Mouse (Mus musculus): ENCODE measurements around the gene Ifnl3. TPM values are rescaled to one million over a fixed set of nuclear protein-coding genes. Genes with fewer than 3 reads are reported as not detected.
"Not testable (repeated sequence)": the region's sequence is repeated elsewhere in the genome, so short reads cannot be mapped to it uniquely, and the experiment has no call there.

Gene Ifnl3
- polyA plus RNA-seq, 1 experiment from 2014 or later: not detected

DNA sequence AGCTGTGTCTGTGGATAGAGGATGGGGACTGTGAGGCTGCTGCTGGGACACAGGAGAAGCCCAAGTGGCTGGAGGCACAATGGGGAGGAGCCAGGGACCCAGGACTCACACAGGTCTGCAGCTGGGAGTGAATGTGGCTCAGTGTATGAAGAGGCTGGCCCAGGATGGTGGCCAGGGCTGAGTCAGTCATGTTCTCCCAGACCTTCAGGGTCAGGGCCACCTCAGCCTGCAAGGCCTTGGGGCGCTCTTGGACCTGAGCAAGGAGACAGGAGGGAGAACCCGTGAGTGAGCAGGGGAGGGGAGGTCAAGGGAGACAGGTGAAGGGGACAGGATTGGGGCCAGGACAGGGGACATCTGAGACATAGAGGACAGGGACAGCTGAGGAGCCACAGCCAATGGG, 13.5 kb upstream of the Ifnl3 start:
- not testable (repeated sequence) for H3K4me3 ChIP-seq (replicated peaks); H3K27ac ChIP-seq; H3K9ac ChIP-seq; H3K36me3 ChIP-seq; DNase-seq; H3K4me1 ChIP-seq (replicated peaks); H3K27me3 ChIP-seq; H3K9me3 ChIP-seq (replicated peaks); H3K4me2 ChIP-seq; ATAC-seq (ENCODE audit: low read depth)
- 31% methylated on average over 2 of the region's 2 CpGs for WGBS (ENCODE audit: insufficient replicate concordance)

DNA sequence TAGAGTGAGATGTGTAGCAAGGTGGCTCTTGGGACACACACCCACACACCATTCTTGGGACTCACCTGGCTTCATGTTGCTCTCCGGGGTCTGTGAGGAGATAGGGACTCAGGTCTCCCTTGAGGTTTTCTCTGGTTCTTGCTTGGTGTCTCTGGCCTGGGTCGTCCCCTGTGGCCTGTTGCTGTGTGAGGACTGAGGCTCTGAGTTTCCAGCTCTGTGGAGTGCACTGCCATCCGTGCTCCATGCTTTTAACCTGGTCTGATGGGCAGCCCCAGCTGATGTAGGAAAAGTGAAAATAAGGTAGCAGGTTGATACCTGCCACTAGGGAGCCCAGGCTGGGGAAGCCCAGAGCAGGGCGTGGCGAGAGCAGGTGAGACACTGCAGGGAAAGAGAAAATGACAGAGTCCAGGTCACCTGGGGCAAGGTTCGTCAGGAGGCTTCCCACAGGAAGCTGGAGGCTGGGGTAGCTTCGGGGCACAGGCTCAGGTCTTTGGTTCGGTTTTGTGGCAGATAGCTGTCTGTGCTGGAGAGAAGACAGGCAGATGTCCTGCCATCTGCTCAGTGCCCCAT, 12.1 kb upstream of the Ifnl3 start, which contains the start of gene Ifnl2:
TSS of gene Ifnl2 (minus strand) at position 51 of the 570 bp plus-strand sequence.
- not testable (repeated sequence) for DNase-seq; H3K9me3 ChIP-seq (replicated peaks); H3K4me3 ChIP-seq (replicated peaks); ATAC-seq (ENCODE audit: low read depth); H3K9ac ChIP-seq; H3K4me2 ChIP-seq; H3K27me3 ChIP-seq; H3K36me3 ChIP-seq; H3K27ac ChIP-seq; H3K4me1 ChIP-seq (replicated peaks)
- WGBS (ENCODE audit: insufficient replicate concordance): 47% methylated on average over 8 of the region's 8 CpGs

DNA sequence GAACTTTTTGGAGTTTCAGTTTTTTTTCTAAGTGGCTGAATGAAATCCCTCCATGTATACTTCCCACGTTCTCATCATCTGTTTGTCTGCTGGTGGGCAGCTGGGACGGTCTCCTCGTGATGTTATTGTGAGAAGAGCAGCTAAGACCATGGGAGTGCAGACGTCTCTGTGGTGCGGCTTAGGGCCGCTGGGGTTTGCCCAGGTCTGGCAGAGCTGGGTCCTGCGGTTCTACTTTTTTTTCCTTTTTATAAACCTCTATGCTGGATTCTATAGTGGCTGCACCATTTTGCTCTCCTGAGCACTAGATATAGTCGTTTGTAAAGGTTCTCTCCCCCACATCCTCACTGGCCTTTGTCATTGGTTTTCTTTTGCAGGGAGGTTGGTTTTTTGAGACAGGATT, 11.2 kb upstream of the Ifnl3 start:
- 58% methylated on average over 8 of the region's 8 CpGs for WGBS (ENCODE audit: insufficient replicate concordance)
- Histone ChIP-seq H3K4me3 (replicated peaks) (no peak overlapping the region), H3K9me3 (replicated peaks) (no peaks in the 10 kb centered on the region), H3K27ac (no peak overlapping the region), H3K36me3 (no peaks in the 10 kb centered on the region), H3K27me3 (no peaks in the 10 kb centered on the region), H3K4me1 (replicated peaks) (no peaks in the 10 kb centered on the region), H3K9ac (no peak overlapping the region), H3K4me2 (no peak overlapping the region)
- DNase-seq (no peak), ATAC-seq (ENCODE audit: low read depth) (no peak)

DNA sequence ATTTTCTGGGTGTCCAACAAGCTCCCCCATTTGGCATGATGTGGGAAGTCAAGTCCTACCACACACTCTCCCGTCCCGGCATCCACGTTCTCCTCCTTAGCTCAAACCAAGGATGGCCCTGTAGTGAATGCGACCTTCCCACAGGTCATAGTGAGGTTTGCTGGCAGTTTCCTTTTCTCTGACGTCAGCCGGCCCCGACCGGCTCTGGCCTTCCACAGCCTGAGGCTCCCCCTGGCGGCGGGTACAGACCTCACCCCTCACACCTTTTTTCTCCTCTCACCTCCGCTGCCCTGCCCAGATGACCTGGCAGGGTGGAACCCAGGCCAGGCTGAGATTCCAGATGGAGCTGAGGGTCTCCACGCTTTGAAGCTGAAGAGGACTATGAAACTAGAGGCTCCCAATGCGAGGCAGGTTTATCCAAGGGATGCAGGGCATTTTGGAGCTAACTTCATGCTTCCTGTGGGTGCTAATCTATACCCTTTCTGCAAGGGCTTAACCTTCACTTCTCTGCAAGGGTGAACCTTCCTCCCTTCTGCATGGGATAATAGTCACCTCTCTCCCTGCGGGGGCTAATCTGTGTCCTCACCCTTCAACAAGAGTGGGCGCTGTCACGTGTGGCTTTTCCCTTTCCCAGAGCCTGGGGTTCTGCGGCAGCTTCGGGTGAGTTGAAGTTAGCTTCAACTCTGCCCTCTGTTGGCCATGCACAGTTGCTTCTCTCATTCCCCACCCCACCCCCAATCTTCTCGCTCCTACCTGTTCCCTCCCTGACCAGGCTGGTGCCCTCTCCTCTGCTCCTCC, 5.5 kb downstream of the Ifnl3 start:
- Histone ChIP-seq H3K4me1 (replicated peaks) (peaks cover 9% of the 10 kb centered on the region; the same call in 1 of the 2 replicates), H3K4me2 (peak overlapping the region; percentile 0; the same call in 1 of the 2 replicates), H3K36me3 (no peaks in the 10 kb centered on the region), H3K27me3 (no peaks in the 10 kb centered on the region), H3K9ac (no peak overlapping the region), H3K27ac (no peak overlapping the region), H3K4me3 (replicated peaks) (no peak overlapping the region), H3K9me3 (replicated peaks) (no peaks in the 10 kb centered on the region)
- WGBS (ENCODE audit: insufficient replicate concordance): 4% methylated on average over 19 of the region's 19 CpGs
- ATAC-seq (ENCODE audit: low read depth) (peak; percentile 60; the same call in 1 of the 2 replicates), DNase-seq (peak; percentile 60)

DNA sequence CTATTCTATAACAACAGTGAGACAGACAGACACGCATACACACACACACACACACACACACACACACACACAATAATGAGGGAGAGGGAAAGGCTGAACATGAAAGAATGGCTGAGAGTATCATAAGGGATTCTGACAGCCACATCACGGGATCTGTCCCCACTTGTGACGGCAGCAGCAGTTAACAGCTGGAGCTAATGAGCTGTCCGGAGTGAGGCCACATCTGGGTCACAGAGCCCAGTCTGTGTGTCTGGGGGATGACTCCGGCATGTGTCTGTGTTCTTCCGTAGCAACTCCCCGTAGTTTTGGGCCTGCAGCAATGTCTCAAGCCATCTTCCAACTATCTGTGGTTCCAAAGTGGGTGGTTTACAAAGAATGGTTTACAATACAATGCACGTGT, 9.4 kb downstream of the Ifnl3 start:
- H3K27ac ChIP-seq: no peak overlapping the region
- H3K9ac ChIP-seq: no peak overlapping the region
- peaks cover 9% of the 10 kb centered on the region; the same call in 1 of the 2 replicates for H3K4me1 ChIP-seq (replicated peaks)
- H3K4me2 ChIP-seq: no peak overlapping the region
- H3K27me3 ChIP-seq: no peaks in the 10 kb centered on the region
- no peaks in the 10 kb centered on the region for H3K36me3 ChIP-seq
- DNase-seq: no peak
- ATAC-seq (ENCODE audit: low read depth): no peak
- H3K9me3 ChIP-seq (replicated peaks): no peaks in the 10 kb centered on the region
- no peak overlapping the region for H3K4me3 ChIP-seq (replicated peaks)
- 75% methylated on average over 8 of the region's 8 CpGs for WGBS (ENCODE audit: insufficient replicate concordance)

DNA sequence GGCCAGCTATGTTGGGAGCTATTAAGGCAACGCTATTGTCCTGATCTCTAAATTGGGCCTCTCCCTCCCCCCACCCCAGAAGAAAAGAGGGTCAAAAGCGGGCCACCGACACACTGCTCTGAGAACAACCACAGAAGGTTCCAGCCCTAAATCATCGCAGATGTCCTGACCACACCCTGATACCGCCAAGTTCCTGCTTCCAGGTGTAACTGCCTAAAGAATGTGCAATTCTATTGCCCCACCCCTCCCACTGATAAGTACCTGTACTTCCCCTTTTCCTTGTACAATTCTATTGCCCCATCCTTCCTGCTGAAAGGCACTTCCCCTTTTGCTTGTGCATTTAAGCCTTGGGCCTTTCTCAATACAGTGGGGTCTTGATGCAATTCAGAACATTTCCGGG, 16.2 kb downstream of the Ifnl3 start:
- not testable (repeated sequence) for H3K4me3 ChIP-seq (replicated peaks); DNase-seq; H3K4me2 ChIP-seq; H3K27ac ChIP-seq; ATAC-seq (ENCODE audit: low read depth); H3K9ac ChIP-seq; H3K36me3 ChIP-seq; H3K4me1 ChIP-seq (replicated peaks); H3K27me3 ChIP-seq; H3K9me3 ChIP-seq (replicated peaks)
- WGBS (ENCODE audit: insufficient replicate concordance): 65% methylated on average over 6 of the region's 6 CpGs

DNA sequence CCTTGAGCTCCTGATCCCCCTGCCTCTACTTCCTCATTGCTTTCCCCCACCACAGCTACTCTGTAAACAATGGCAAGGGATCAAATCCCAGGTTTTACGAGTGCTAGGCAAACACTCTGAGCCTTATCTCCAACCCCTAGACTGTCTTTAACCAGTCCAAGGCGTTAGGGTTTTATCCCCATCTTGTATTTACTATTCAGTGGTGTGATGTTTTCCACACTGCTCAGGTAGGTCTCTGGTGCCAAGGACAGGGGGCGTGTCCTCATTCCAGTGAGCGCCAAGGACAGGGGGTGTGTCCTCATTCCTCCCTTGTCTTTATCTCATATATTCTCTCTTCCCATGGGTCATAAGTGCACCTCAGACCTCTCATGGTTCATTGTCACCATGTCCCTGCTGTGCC, 17.9 kb downstream of the Ifnl3 start, which contains the start of gene Sycn:
TSS of gene Sycn (plus strand) at position 360 of the 400 bp plus-strand sequence.
- 51% methylated on average over 4 of the region's 4 CpGs for WGBS (ENCODE audit: insufficient replicate concordance)
- Histone ChIP-seq H3K4me1 (replicated peaks) (no peaks in the 10 kb centered on the region), H3K4me3 (replicated peaks) (no peak within 1 kb of the TSS), H3K9me3 (replicated peaks) (no peaks in the 10 kb centered on the region), H3K27ac (no peak within 1 kb of the TSS), H3K9ac (no peak within 1 kb of the TSS), H3K4me2 (no peak within 1 kb of the TSS), H3K36me3 (no peaks in the 10 kb centered on the region), H3K27me3 (peaks cover 23% of the 10 kb centered on the region)
- DNase-seq (no peak), ATAC-seq (ENCODE audit: low read depth) (no peak)

DNA sequence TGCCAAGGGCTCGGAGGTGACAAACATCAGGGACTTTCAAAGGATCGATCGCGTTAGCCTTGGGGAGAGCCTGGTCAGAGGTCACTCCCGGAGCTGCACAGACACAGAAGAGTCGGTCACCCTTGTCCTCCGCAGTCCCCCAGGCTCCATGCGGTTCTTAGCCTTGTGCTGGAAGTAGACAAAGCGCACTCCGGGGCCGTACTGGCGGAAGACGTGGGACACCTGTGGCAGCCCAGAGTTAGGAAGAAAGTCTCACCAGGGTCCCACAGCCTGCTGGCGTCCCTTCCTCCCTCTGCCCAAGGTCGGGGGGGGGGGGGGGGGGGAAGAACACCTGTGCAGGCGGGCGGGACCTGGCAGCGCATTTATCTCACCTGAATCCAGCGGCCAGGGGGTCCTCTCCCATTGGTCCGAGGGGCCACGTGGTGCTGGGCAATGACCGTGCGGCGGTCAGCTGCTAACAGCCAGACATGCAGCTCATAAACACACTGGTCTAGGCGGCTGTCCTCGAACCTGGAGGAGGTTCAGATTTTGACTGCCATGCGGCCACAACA, 21.5 kb downstream of the Ifnl3 start:
- DNase-seq: no peak
- H3K9ac ChIP-seq: no peak overlapping the region
- H3K27ac ChIP-seq: no peak overlapping the region
- WGBS (ENCODE audit: insufficient replicate concordance): 20% methylated on average over 25 of the region's 27 CpGs
- H3K4me3 ChIP-seq (replicated peaks): 0 out of 2 replicates have a peak overlapping the region, but pooled peaks have one; percentile 10
- H3K4me2 ChIP-seq: peak overlapping the region; percentile 41
- no peaks in the 10 kb centered on the region for H3K9me3 ChIP-seq (replicated peaks)
- ATAC-seq (ENCODE audit: low read depth): 0 out of 2 replicates have a peak, but pooled peaks have one; percentile 22
- no peaks in the 10 kb centered on the region for H3K36me3 ChIP-seq
- peaks cover 52% of the 10 kb centered on the region for H3K27me3 ChIP-seq
- H3K4me1 ChIP-seq (replicated peaks): peaks cover 6% of the 10 kb centered on the region

DNA sequence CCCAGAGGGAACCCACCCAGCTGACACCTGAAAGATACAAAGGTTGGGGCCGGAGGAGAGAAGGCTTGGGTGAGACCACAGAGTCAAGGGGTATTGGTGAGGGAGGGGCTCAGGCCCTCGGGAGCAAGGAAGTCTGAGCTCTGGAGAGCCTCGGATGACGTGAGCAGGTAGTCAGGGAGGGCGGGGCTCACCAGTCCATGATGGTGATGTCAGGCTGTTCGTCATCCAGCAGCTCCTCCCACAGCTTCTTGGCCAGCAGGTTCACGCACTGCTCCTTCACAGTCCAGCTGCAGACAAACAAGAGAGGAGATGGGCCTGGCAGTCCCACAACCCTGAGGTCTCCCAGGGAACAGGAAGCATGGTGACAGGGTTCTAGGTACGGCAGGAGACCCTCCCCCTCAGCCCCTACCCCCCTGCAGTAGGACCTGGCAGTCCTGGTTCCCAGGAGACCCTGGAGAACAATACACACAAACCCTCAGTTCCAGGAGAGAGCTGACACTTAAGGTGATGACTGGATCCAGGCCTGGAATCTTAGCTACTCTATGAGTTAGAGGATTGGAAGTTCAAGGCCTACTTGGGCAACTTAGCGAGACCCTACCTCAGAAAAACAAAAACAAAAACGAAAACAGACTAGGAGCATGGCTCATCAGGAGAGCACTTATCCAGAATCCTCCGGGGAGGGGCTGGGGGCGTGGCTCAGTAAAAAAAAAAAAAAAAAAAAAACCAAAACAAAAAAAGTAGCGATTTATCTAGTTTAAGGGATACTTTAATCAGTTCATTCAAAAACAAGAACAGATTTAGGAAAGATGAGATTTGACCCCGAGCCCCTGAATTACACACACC, 22.6 kb downstream of the Ifnl3 start:
- WGBS (ENCODE audit: insufficient replicate concordance): 22% methylated on average over 14 of the region's 14 CpGs
- Histone ChIP-seq H3K36me3 (no peaks in the 10 kb centered on the region), H3K4me2 (no peak overlapping the region), H3K9ac (no peak overlapping the region), H3K27me3 (peaks cover 52% of the 10 kb centered on the region), H3K4me3 (replicated peaks) (no peak overlapping the region), H3K4me1 (replicated peaks) (peaks cover 6% of the 10 kb centered on the region), H3K27ac (no peak overlapping the region), H3K9me3 (replicated peaks) (no peaks in the 10 kb centered on the region)
- DNase-seq (no peak), ATAC-seq (ENCODE audit: low read depth) (0 out of 2 replicates have a peak, but pooled peaks have one; percentile 26)

DNA sequence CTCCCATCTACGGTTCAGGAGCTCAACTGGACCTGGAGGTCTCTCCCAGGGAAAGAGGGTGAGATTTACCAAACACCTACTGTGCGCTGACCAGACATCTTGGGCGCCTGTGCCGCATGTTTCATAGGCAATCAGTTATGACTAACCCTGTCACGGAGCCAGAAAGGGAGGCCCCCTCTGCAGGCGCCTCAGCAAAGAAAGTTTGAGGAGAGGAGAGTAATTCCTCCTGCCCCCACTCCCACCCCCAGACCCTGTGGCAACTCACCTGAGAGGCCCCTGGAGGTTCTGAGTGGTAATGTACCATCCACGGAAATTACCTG, 23.2 kb downstream of the Ifnl3 start:
- H3K4me3 ChIP-seq (replicated peaks): no peak overlapping the region
- H3K9me3 ChIP-seq (replicated peaks): no peaks in the 10 kb centered on the region
- DNase-seq: no peak
- no peaks in the 10 kb centered on the region for H3K36me3 ChIP-seq
- WGBS (ENCODE audit: insufficient replicate concordance): 57% methylated on average over 7 of the region's 7 CpGs
- no peak overlapping the region for H3K4me2 ChIP-seq
- no peak for ATAC-seq (ENCODE audit: low read depth)
- H3K27ac ChIP-seq: no peak overlapping the region
- peaks cover 6% of the 10 kb centered on the region for H3K4me1 ChIP-seq (replicated peaks)
- peaks cover 52% of the 10 kb centered on the region for H3K27me3 ChIP-seq
- H3K9ac ChIP-seq: no peak overlapping the region

DNA sequence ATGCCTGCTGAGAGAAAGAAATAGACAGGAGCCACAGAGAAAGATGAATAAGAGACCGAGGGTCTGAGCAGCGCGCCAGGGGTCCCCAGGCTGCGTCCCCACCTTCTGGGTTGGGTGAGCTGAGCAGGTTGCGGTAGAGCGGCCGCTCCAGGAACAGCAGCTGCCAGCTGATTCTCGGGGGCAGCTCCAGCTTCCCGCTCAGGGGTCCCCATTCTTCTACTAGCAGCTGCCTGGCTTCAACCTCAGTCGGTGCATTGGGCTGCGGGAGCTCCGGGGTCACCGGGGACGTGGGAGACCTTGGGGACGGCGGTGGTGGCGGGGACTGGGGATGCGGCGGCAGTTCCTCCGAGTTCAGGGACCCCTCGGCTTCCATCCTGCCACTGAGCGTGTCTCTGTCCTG, 24.0 kb downstream of the Ifnl3 start:
- Histone ChIP-seq H3K4me1 (replicated peaks) (peaks cover 6% of the 10 kb centered on the region), H3K4me2 (peak overlapping the region; percentile 35), H3K9me3 (replicated peaks) (no peaks in the 10 kb centered on the region), H3K27me3 (peaks cover 52% of the 10 kb centered on the region), H3K36me3 (no peaks in the 10 kb centered on the region), H3K27ac (no peak overlapping the region), H3K4me3 (replicated peaks) (0 out of 2 replicates have a peak overlapping the region, but pooled peaks have one; percentile 6), H3K9ac (no peak overlapping the region)
- ATAC-seq (ENCODE audit: low read depth) (no peak), DNase-seq (no peak)
- WGBS (ENCODE audit: insufficient replicate concordance): 4% methylated on average over 22 of the region's 22 CpGs
